Comparison of ENCODE assay signal across 1 mouse cellular context in the genomic region with DNA sequence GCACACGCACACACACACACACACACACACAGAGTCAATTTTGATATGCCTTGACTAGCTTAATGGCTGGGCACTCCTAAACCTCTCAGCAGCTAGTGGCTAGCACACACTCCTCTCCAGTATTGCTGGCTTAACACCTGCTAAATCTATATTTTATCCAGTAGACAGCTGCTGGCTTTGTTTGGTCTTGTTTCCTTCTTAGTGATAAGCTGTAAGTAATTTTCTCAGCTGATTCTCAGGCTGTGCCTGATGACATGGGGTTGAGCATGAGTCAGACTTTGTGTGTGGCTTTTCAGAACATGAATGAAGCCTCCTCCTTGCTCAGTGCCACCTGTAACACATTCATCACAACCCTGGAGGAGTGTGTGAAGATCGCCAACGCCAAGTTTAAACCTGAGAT.
TF ChIP-seq lines count a peak whose summit lies in the region.

No protein-coding gene starts in this region.

TF ChIP-seq in MEL, 35 proteins besides CTCF, POLR2A, EP300 and RAD21:
- 0 out of 2 replicates have a peak, but pooled peaks have one; percentile 33 for TF ChIP-seq MXI1 (IDR thresholded peaks at IDR 0.05; ENCODE audit: low read depth, low read length)
- TF ChIP-seq TAL1 (IDR thresholded peaks at IDR 0.05; ENCODE audit: low read length) = peak; percentile 22; the same call in 1 of the 2 replicates
- TF ChIP-seq GATA1 (IDR thresholded peaks at IDR 0.05; ENCODE audit: low read depth, low read length) = peak; percentile 42
- TF ChIP-seq BHLHE40 (IDR thresholded peaks at IDR 0.05; ENCODE audit: borderline replicate concordance, low read depth, low read length) = 0 out of 2 replicates have a peak, but pooled peaks have one; percentile 15
- TF ChIP-seq SIN3A (IDR thresholded peaks at IDR 0.05; ENCODE audit: low read length) = peak; percentile 71
- TF ChIP-seq TCF12 (IDR thresholded peaks at IDR 0.05; ENCODE audit: low read depth, low read length) = peak; percentile 77
- TF ChIP-seq ETS1 (IDR thresholded peaks at IDR 0.05; ENCODE audit: low read depth, low read length) = peak; percentile 100
- TF ChIP-seq ZNF384 (IDR thresholded peaks at IDR 0.05; ENCODE audit: low read depth, low read length) = no peak
- no peak for TF ChIP-seq KAT2A (conservative IDR thresholded peaks at IDR 0.05; ENCODE audit: low read depth, low read length)
